Mouse (Mus musculus) cerebellum, adult 11 months (tissue): ENCODE data around the gene Ltbp1.
"Not testable (repeated sequence)": the region's sequence is repeated elsewhere in the genome, so short reads cannot be mapped to it uniquely, and the experiment has no call there.

ENCODE experiments used
- DNase-seq: peaks from one replicate; pipeline ENCODE4 v3.0.0; 2022

Ltbp1 gene

DNA sequence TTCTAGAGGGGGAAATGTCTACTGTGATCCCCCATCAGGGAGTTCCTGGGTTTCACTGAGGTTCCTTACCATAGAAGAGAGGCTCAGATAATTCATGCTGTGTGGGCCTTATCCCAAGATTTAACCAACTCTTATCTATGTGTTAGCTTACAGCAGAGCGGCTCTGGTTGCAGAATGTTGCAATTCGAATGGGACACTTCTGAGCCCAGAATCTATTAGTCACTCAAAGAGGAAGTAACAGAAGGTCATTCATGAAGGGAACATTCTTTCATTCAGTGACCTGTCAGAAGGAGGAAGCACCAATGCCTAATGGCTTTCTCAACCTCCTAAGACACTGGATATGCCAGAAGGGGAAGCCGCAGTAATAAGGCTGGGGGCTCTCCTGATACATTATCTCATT is 114.1 kb downstream of the Ltbp1 start:
- DNase-seq, result no peak

DNA sequence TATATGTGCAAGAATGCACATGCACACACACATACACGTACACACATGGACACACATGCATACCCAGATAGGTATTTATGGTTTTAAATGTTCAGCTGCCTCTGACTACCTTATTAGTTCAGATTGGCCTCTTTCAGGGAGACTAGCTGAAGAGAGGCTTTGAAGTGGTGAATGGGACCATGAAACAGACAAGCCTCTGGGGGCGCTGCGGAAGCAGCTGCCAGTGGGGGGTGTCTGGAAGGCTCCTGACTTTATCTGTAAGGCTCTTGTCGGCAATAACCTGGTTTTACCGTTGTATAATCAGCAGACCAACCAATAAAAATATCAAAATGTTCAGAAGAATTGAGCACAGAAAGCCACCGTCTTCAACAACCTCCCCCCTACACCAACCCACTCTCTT is 114.7 kb downstream of the Ltbp1 start:
- DNase-seq, result no peak

GRCm38 (mm10) chr17:75122584-75123282 is 117.4 kb downstream of the Ltbp1 start:
- no peak for DNase-seq

GRCm38 (mm10) chr17:75128337-75128935 is 123.1 kb downstream of the Ltbp1 start:
- DNase-seq, result no peak

GRCm38 (mm10) chr17:75133983-75134382 is 128.6 kb downstream of the Ltbp1 start:
- no peak for DNase-seq

DNA sequence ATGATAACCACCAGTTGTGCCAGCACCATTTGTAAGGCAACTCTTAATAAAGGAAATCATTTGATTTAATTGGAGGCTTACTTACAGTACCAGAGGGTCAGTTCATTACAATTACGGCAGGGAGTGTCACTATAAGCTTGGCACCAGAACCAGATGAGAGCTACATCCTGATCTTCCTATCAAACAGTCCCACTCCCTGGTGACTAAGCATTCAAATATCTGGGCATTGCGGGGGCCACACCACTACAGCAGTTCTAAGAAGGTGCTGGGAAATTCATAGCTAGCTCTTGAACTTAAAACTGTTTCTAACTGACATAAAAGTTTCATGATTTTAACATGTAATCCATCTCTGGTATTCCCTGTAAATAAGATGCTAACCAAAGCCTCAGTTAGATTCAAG is 134.4 kb downstream of the Ltbp1 start:
- no peak for DNase-seq

DNA sequence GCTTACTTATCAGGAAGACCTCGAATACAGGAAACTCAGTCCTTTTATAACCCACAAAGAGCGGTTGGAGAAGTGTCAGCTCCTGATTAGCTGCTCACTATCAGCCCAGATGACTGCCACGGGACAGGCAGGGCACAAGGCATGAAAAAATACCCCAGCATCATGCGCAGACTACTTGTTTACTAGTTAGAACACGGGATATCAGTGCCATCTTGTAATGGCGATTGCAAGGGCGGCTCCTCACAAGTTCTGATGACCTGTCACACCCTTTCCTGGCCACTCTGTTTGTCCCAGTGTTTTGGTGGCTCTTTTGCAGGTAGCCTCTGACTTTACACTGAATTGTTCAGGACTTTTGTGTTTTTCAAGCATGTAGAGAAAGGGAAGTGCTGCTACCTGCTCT is 137.5 kb downstream of the Ltbp1 start:
- DNase-seq, result not testable (repeated sequence)

DNA sequence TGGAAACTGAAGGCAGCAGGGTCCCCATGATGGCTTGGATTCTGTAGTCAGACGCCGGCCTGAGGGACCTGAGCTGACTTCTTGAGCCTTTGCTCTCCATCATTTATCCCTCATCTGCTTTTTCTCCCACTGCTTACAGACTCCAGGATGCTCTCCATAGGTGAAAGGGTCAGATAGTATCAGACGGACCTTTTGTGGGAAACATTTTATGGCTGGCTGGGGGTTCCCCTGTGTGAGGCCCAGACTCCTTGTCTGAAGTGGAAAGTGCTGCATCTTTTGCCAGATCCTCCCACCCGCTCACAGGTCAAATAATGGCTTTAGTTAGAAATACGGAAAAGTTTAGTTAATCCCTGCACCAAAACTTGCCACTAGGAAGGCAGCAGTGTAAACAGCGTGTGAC is 138.6 kb downstream of the Ltbp1 start:
- no peak for DNase-seq

DNA sequence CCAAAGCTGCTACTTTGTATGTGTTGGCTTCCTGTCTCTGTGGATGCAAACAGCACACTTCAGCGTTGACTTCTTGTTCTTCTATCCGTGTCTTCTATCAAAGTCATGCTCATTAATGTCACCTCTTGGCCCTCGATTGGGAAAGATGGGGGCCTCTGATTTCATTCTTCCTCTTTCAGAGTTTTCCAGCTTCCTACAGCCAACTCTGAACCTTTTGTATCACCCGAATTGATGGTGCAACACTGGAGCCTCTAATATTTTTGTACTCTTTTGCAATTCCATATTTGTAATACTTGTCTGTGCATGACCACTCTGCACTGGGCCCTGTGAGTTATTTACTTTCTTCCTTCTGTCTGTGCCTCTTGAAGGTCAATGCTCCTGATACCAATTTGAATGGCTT is 141.8 kb downstream of the Ltbp1 start:
- DNase-seq, result no peak

GRCm38 (mm10) chr17:75151800-75152199 is 146.4 kb downstream of the Ltbp1 start:
- no peak for DNase-seq

GRCm38 (mm10) chr17:75153088-75153487 is 147.7 kb downstream of the Ltbp1 start:
- no peak for DNase-seq

GRCm38 (mm10) chr17:75158385-75158784 is 153.0 kb downstream of the Ltbp1 start:
- no peak for DNase-seq

- no peak for DNase-seq
Measured at GRCm38 (mm10) chr17:75159066-75159787, 153.9 kb downstream of the Ltbp1 start.

GRCm38 (mm10) chr17:75161062-75161461 is 155.7 kb downstream of the Ltbp1 start:
- DNase-seq, result no peak

GRCm38 (mm10) chr17:75161931-75162330 is 156.6 kb downstream of the Ltbp1 start:
- DNase-seq, result no peak

DNA sequence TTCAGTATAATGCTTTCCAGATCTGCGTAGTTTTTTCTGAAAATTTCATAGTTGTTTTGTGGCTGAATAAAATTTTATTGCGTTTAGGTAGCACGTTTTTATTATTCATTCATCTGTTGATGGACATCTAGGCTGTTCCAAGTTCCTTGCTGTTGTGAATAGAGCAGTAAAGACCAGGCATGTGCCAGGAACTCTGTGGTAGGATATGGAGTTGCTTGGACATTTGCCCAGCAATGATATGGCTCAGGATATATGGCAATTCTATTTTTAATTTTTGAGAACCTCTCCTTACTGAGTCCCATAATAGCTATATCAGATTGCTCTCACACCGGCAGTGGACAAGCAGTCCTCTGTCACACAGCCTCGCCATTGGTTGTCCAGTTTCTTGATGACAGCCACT is 159.2 kb downstream of the Ltbp1 start:
- no peak for DNase-seq

GRCm38 (mm10) chr17:75168572-75169200 is 163.3 kb downstream of the Ltbp1 start:
- no peak for DNase-seq

- DNase-seq, result no peak
Measured at GRCm38 (mm10) chr17:75171659-75172058, 166.3 kb downstream of the Ltbp1 start.

DNA sequence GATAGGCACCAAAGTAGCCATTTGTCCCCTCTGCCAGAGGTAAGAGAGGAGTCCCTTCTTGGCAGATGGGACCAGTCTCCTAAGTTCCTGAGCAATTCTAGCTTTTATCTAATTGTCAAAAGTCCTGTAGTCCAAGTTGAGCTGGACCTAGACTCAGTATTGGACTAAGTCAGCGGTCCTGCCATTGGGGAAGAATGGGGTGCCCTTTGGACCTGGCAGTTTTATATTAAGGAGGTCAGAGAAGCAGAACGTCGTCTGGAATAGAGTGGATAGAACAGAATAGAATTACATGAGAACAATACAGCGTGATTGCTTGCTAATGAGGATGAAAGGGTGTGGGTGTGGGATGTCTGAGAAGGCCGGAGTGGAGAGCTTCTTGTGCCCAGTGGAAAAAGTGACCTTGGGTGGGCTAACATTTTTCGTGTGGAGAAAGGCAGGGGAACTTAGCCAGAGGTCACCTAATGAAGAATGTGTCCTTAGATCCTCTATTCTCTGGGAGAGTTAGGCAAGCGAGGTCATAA is 167.4 kb downstream of the Ltbp1 start:
- no peak for DNase-seq

- DNase-seq, result no peak
Measured at GRCm38 (mm10) chr17:75174501-75174900, 169.1 kb downstream of the Ltbp1 start.

GRCm38 (mm10) chr17:75177920-75178867 is 172.8 kb downstream of the Ltbp1 start:
- DNase-seq, result no peak

- no peak for DNase-seq
Measured at GRCm38 (mm10) chr17:75179001-75179400, 173.6 kb downstream of the Ltbp1 start.
